Mouse (Mus musculus) kidney, adult 2 months (tissue): Measurements from ENCODE around the gene Xpnpep2.

Experiments used
- CTCF ChIP-seq: fragments of 200-500 bp; conservative IDR thresholded peaks from 2 replicates; pipeline ENCODE4 v1.5.1; 2011; ENCODE audit warnings: low read depth, mild to moderate bottlenecking, control low read depth, low read length, moderate library complexity, mixed read lengths; ENCODE audit not compliant: insufficient read depth, insufficient read length
- POLR2A ChIP-seq: fragments of 200-500 bp; IDR thresholded peaks from one replicate; pipeline ENCODE4 v1.6.1; 2011; ENCODE audit warnings: low read depth, low read length, control low read depth

- TF ChIP-seq CTCF (no peak), POLR2A (no peak)
Measured at GRCm38 (mm10) chrX:48062481-48062880, 46.0 kb upstream of the Xpnpep2 start.
